Mouse (Mus musculus) intestine, postnatal 0 days (tissue): ENCODE data around the gene Olfr169. TPM values are rescaled to one million over a fixed set of nuclear protein-coding genes. Genes with fewer than 3 reads are reported as not detected.
"Not testable (repeated sequence)": the region's sequence is repeated elsewhere in the genome, so short reads cannot be mapped to it uniquely, and the experiment has no call there.

Experiments used
- ATAC-seq: fragments of 200-750 bp; cut with Nextera tagmentation; 2 replicates; pipeline ENCODE4 v1.8.0; 2017; ENCODE audit warnings: mild to moderate bottlenecking, moderate TSS enrichment, moderate library complexity
- H3K27ac ChIP-seq: fragments of 300-500 bp; sonication (generic); 2 replicates; pipeline ENCODE4 v1.5.1; 2014; ENCODE audit warnings: mild to moderate bottlenecking, low read depth, low read length, moderate library complexity
- H3K27me3 ChIP-seq: fragments of 300-500 bp; sonication (generic); replicated peaks from 2 replicates; pipeline ENCODE4 v1.6.1; 2014; ENCODE audit warnings: low read length, mixed read lengths; ENCODE audit not compliant: control insufficient read depth, insufficient read depth
- H3K36me3 ChIP-seq: fragments of 300-500 bp; sonication (generic); 2 replicates; pipeline ENCODE4 v1.6.1; 2014; ENCODE audit warnings: mild to moderate bottlenecking, moderate library complexity; ENCODE audit not compliant: control insufficient read depth, insufficient read depth
- H3K4me1 ChIP-seq: fragments of 300-500 bp; sonication (generic); replicated peaks from 2 replicates; pipeline ENCODE4 v1.6.1; 2014; ENCODE audit warnings: antibody characterized with exemption, low read length, mixed read lengths; ENCODE audit not compliant: control insufficient read depth, insufficient read depth
- H3K4me2 ChIP-seq: fragments of 300-500 bp; sonication (generic); replicated peaks from 2 replicates; pipeline ENCODE4 v1.6.1; 2014; ENCODE audit warnings: low read depth, mild to moderate bottlenecking, moderate library complexity
- H3K4me3 ChIP-seq: fragments of 300-500 bp; sonication (generic); 2 replicates; pipeline ENCODE4 v1.5.1; 2014; ENCODE audit warnings: low read depth, low read length
- H3K9ac ChIP-seq: fragments of 300-500 bp; sonication (generic); 2 replicates; pipeline ENCODE4 v1.6.1; 2014; ENCODE audit warnings: mild to moderate bottlenecking, low read depth, low read length
- H3K9me3 ChIP-seq: fragments of 300-500 bp; sonication (generic); 2 replicates; pipeline ENCODE4 v1.6.1; 2016; ENCODE audit warnings: mixed run types; ENCODE audit not compliant: control insufficient read depth
- CTCF ChIP-seq: sonication (generic); IDR thresholded peaks from 2 replicates; pipeline ENCODE4 v1.5.1; 2016; ENCODE audit warnings: low read depth, mild to moderate bottlenecking, control low read depth, antibody characterized with exemption, moderate library complexity
- whole genome bisulfite sequencing: fragments of 180-500 bp; shearing (Covaris S2); extraction: QIAGEN DNeasy Blood & Tissue Kit; methylation state at CpG from one replicate; pipeline ENCODE4 v1.1.7; 2014; 5-methylcytosine and 5-hydroxymethylcytosine counted together
- polyA plus RNA-seq: library from polyadenylated mRNA; unstranded; fragments of >200 nt; fragmentation: Nextera tagmentation; extraction: Ambion mirVana; gene quantifications from 2 replicates; pipeline ENCODE4 v1.2.1, GENCODE M21; 2015

The Olfr169 gene
- not detected in 2 replicates for polyA plus RNA-seq

DNA sequence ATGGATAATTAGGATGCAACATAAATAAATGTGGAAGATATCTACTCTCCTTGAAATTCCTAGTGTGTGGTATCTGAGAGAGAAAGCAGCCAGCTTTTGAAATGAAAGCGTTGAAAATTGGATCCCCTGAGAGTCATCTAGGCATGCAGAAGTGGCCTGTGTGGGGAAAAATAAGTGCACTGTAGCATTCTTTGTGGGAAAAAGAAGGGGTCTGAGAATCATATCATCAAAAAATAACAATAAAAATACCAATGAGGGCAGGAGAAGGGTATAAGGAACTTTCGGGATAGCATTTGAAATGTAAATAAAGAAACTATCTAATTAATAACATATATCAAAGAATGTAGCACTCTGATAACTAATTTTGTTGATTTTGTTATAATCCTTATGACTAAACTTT is at the start of gene Olfr169:
Gene Olfr169 (minus strand): TSS at position 101 of the 400 bp plus-strand sequence.
- H3K36me3 ChIP-seq, H3K4me2 ChIP-seq, H3K9me3 ChIP-seq, H3K4me3 ChIP-seq, H3K27ac ChIP-seq, H3K4me1 ChIP-seq, H3K27me3 ChIP-seq, ATAC-seq, H3K9ac ChIP-seq: not testable (repeated sequence)
- 88% methylated on average over 2 of the region's 2 CpGs for WGBS

DNA sequence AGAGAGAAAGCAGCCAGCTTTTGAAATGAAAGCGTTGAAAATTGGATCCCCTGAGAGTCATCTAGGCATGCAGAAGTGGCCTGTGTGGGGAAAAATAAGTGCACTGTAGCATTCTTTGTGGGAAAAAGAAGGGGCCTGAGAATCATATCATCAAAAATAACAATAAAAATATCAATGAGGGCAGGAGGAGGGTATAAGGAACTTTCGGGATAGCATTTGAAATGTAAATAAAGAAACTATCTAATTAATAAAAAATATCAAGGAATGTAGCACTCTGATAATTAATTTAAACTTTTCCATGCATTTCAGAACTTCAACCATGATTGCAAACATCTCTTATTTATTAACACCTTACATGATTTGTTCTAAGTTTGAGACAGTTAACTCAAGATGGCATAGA is 40.2 kb upstream of the Olfr169 start, which contains the start of gene Olfr170:
Gene Olfr170 (minus strand): TSS at position 101 of the 400 bp plus-strand sequence.
- not testable (repeated sequence) for H3K4me2 ChIP-seq, ATAC-seq, H3K9ac ChIP-seq, H3K9me3 ChIP-seq, H3K4me1 ChIP-seq, H3K4me3 ChIP-seq, H3K36me3 ChIP-seq, H3K27ac ChIP-seq, H3K27me3 ChIP-seq
- WGBS = 86% methylated on average over 2 of the region's 2 CpGs

- no peak for ATAC-seq
- TF ChIP-seq CTCF = no peak
- no peaks in the 10 kb centered on the region for H3K27me3 ChIP-seq
- 51% methylated on average over 2 of the region's 2 CpGs for WGBS
- H3K36me3 ChIP-seq = no peaks in the 10 kb centered on the region
- no peaks in the 10 kb centered on the region for H3K4me1 ChIP-seq
- H3K4me2 ChIP-seq = no peak overlapping the region
- no peak overlapping the region for H3K4me3 ChIP-seq
- no peak overlapping the region for H3K27ac ChIP-seq
- no peak overlapping the region for H3K9ac ChIP-seq
- no peaks in the 10 kb centered on the region for H3K9me3 ChIP-seq
Measured at GRCm38 (mm10) chr16:19603166-19603565, 31.6 kb upstream of the Olfr169 start.

DNA sequence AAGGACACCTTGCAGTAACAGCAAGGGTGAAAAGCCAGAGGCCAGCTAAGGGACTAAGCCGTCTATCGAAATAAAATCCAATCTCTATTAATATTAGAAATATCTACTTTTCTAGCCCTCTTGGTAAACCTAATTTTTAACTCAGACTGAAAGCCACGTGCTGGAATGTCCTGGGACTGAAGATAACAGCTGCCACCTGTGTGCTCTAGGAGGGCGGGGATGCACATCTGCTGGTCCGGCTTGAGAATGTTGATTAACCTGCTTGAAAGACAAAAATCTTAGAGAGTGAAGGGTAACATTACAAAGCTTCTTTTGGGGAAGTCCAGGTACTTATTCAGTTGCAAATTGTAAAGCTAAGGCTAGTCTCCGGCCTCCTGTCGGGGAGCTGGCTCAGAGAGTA is 18.2 kb downstream of the Olfr169 start:
- not testable (repeated sequence) for H3K27me3 ChIP-seq, H3K9me3 ChIP-seq, ATAC-seq, H3K4me2 ChIP-seq, H3K9ac ChIP-seq, H3K27ac ChIP-seq, H3K36me3 ChIP-seq, H3K4me1 ChIP-seq, H3K4me3 ChIP-seq
- 80% methylated on average over 7 of the region's 7 CpGs for whole genome bisulfite sequencing

GRCm38 (mm10) chr16:19552246-19552645 is 19.4 kb downstream of the Olfr169 start:
- not testable (repeated sequence) for H3K4me1 ChIP-seq, H3K27ac ChIP-seq, H3K36me3 ChIP-seq, H3K4me3 ChIP-seq, ATAC-seq, H3K4me2 ChIP-seq, H3K9ac ChIP-seq, H3K9me3 ChIP-seq, H3K27me3 ChIP-seq
- WGBS = 86% methylated on average over 3 of the region's 3 CpGs

- ATAC-seq = no peak
- H3K9me3 ChIP-seq = 0 out of 2 replicates have a peak, but pooled peaks cover 3% of the 10 kb centered on the region
- no peaks in the 10 kb centered on the region for H3K4me1 ChIP-seq
- H3K36me3 ChIP-seq = no peaks in the 10 kb centered on the region
- H3K27me3 ChIP-seq = no peaks in the 10 kb centered on the region
- no peak for TF ChIP-seq CTCF
- no peak within 1 kb of the TSS for H3K4me3 ChIP-seq
- H3K9ac ChIP-seq = no peak within 1 kb of the TSS
- no peak within 1 kb of the TSS for H3K4me2 ChIP-seq
- no peak within 1 kb of the TSS for H3K27ac ChIP-seq
Measured at GRCm38 (mm10) chr16:19535455-19535854, 36.2 kb downstream of the Olfr169 start, which contains the start of gene Olfr168. Gene Olfr168 (minus strand): TSS chr16:19535555.

DNA sequence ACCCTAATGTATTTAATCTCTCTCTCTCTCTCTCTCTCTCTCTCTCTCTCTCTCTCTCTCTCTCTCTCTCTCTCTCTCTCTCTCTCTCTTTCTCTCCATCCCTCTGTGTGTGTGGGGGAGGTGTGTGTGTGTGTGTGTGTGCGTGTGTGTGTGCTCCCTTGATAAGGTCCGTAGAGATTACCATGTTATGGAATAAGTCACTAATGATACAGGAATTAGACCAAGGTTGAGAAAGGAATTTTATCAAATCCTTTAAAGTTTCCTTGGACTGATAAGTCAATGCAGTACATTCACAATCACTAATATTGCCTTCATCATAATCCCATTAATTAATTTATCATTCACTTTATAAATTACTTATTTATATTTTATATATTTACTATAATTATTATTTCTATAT is 49.4 kb downstream of the Olfr169 start, which contains the start of gene Olfr167:
Gene Olfr167 (minus strand): TSS at position 101 of the 400 bp plus-strand sequence.
- 84% methylated on average over 2 of the region's 2 CpGs for WGBS
- Histone ChIP-seq H3K27ac (no peak within 1 kb of the TSS), H3K4me3 (no peak within 1 kb of the TSS), H3K4me1 (no peaks in the 10 kb centered on the region), H3K36me3 (no peaks in the 10 kb centered on the region), H3K9ac (no peak within 1 kb of the TSS), H3K9me3 (no peaks in the 10 kb centered on the region), H3K27me3 (no peaks in the 10 kb centered on the region), H3K4me2 (no peak within 1 kb of the TSS)
- ATAC-seq = no peak
- TF ChIP-seq CTCF = no peak

Other genes with a start within 250 kb of the Olfr169 start
- gene Olfr165, start 148.7 kb downstream of the Olfr169 start, polyA plus RNA-seq = 2.3 and 2.4 TPM in 2 replicates
- gene Olfr166, start 88.1 kb downstream of the Olfr169 start, polyA plus RNA-seq = not detected in 2 replicates
- gene Olfr167, start 49.5 kb downstream of the Olfr169 start, polyA plus RNA-seq = not detected in 2 replicates
- not detected in 2 replicates for gene Olfr168, start 36.3 kb downstream of the Olfr169 start, polyA plus RNA-seq
- gene Olfr170, start 40.1 kb upstream of the Olfr169 start, polyA plus RNA-seq = not detected in 2 replicates
- gene Olfr171, start 58.1 kb upstream of the Olfr169 start, polyA plus RNA-seq = not detected in 2 replicates
- not detected in 2 replicates for gene Lamp3, start 134.6 kb upstream of the Olfr169 start, polyA plus RNA-seq
- gene B3gnt5, start 188.4 kb upstream of the Olfr169 start, polyA plus RNA-seq = 2.8 and 3.3 TPM in 2 replicates